Mouse (Mus musculus): ENCODE data around the gene Olfr1396.

The Olfr1396 gene

GRCm38 (mm10) chr11:49114774-49115173 is at the start of gene Olfr1396:
TSS of gene Olfr1396 (minus strand) at chr11:49114874.
- no peak for DNase-seq (ENCODE audit: extremely low spot score, low read depth, low spot score)

GRCm38 (mm10) chr11:49156821-49157814 is 42.4 kb upstream of the Olfr1396 start:
- DNase-seq (ENCODE audit: extremely low spot score, low read depth, low spot score), result no peak

- no peak for DNase-seq (ENCODE audit: extremely low spot score, low read depth, low spot score)
Observed at GRCm38 (mm10) chr11:49154077-49154476, 39.4 kb upstream of the Olfr1396 start, which contains the start of gene Olfr1394. TSS of gene Olfr1394 (plus strand) at chr11:49154377.

- DNase-seq (ENCODE audit: extremely low spot score, low read depth, low spot score), result no peak
Observed at GRCm38 (mm10) chr11:49141974-49142373, 27.3 kb upstream of the Olfr1396 start, which contains the start of gene Olfr1395. TSS of gene Olfr1395 (plus strand) at chr11:49142274.

DNA sequence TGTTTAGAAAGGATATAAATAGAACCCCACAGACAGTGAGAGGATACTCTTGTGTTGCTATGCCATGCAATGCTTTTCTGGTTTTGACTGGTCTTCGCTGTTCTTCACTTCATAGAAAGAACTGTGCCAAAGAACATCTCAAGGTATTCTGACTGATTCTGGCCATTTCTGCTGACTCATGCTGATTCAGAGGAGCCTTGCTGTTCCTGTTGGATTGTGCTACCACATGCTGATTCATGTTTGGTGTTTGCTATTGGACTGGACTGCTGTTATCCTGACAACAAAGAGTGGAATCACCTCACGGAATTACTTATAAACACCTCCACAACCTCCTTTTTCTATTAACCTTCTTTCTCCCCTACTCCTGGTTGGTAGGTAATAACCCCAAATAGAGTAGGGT is 9.5 kb upstream of the Olfr1396 start:
- DNase-seq (ENCODE audit: extremely low spot score, low read depth, low spot score), result no peak

- DNase-seq (ENCODE audit: extremely low spot score, low read depth, low spot score), result no peak
Observed at GRCm38 (mm10) chr11:49119635-49120034, 5.0 kb upstream of the Olfr1396 start.

DNA sequence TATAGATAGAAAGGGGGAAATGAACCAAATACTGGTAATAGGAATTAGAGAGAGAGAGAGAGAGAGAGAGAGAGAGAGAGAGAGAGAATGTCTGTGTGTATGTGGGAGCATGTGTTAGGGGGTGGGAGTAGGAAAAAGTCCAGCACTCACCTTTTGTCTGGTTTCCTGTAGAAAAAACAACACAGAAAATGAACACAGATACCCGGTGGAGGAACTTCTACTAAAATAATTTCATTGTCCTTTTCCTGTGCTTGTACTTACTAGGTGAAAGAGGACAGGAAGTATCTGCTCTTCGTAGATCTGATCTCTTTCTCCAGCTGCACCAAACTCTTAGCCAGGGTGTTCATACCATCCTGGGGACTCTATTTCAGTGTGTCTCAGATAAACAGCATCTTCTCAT is 516 bp downstream of the Olfr1396 start:
- no peak for DNase-seq (ENCODE audit: extremely low spot score, low read depth, low spot score)

GRCm38 (mm10) chr11:49112624-49113219 is 2.0 kb downstream of the Olfr1396 start:
- DNase-seq (ENCODE audit: extremely low spot score, low read depth, low spot score), result no peak

- no peak for DNase-seq (ENCODE audit: extremely low spot score, low read depth, low spot score)
Observed at GRCm38 (mm10) chr11:49111000-49111399, 3.7 kb downstream of the Olfr1396 start.

DNA sequence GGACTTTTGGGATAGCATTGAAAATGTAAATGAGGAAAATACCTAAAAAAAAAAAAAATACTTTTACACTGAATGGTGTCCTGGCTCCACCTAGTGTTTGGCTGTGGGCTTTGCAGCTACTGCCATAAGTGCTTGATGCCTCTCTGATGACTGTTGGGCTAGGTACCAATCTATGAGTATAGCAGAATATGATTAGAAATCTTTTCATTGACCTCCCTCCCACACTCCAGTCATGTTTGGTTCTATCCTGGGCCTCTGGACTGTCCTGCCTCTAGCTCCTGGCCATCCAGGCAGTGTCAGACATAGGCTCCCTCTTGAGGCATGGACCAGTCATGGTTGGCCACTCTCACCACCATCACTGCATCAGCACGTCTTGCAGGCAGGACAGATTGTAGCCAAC is 5.8 kb downstream of the Olfr1396 start:
- DNase-seq (ENCODE audit: extremely low spot score, low read depth, low spot score), result no peak

GRCm38 (mm10) chr11:49107650-49108537 is 6.8 kb downstream of the Olfr1396 start:
- DNase-seq (ENCODE audit: extremely low spot score, low read depth, low spot score), result no peak

GRCm38 (mm10) chr11:49105752-49106151 is 8.9 kb downstream of the Olfr1396 start:
- no peak for DNase-seq (ENCODE audit: extremely low spot score, low read depth, low spot score)

DNA sequence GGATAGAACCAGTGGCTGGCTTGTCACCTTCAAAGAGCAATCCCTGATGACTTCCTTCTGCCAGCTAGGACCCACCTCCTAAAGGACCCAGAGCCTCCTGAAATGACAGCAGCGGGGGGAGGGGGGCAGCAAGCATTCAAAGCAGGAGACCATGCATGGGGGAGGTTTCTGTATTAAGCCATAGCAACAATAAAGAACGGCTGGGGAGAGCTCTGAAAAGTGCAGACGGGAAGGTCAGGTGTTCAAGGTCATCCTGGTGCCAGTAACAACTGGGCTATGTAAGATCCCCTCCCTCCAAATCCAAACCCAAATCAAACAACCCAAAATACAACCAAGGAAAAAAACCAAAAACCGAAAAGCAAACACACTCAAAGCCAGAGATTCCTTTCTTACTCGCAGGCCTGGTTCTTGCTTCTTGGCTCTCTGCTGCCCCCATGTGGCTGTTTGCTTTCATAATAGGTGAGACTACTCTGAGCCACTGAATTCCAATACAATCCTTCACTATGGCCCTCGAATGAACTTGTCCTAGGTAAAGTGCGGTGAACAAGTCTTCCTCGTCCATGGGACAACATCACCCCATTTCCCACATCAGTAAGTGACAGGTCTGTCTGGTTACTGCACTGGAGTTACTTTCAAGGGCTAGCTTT is 11.5 kb downstream of the Olfr1396 start:
- peak; percentile 83 for DNase-seq (ENCODE audit: extremely low spot score, low read depth, low spot score)

DNA sequence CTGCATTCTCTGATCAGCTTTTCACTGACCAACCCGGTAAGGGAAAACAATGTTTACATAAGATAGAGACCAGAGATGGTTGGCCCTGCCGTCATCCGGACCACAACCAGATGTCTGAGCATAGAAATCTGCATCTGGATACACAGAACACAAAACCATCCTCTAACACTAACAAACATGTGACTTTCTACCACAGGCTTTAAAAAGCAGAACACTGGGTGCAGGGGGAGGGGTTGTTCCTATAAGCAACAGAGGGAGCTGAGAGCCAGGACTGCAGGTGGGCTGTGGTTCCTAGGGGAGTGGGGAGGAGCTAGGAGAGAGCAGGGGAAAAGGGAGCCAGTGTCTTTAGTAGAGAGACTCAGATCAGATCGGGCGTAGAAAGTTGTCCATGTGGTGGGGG is 13.2 kb downstream of the Olfr1396 start:
- DNase-seq (ENCODE audit: extremely low spot score, low read depth, low spot score), result no peak

GRCm38 (mm10) chr11:49100409-49100808 is 14.3 kb downstream of the Olfr1396 start:
- DNase-seq (ENCODE audit: extremely low spot score, low read depth, low spot score), result no peak

DNA sequence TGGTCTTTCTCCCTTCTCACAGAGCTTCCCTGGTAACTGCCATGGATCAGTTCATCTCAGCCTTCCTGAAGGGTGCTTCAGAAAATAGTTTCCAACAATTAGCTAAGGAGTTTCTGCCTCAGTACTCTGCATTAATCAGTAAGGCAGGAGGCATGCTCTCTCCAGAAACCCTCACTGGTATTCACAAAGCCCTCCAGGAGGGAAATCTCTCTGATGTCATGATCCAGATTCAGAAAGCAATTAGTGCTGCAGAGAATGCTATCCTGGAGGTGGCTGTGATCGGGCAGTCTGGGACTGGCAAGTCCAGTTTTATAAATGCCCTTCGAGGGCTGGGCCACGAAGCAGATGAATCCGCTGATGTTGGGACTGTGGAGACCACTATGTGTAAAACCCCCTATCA is 19.3 kb downstream of the Olfr1396 start:
- no peak for DNase-seq (ENCODE audit: extremely low spot score, low read depth, low spot score)

GRCm38 (mm10) chr11:49093861-49094660 is 20.6 kb downstream of the Olfr1396 start:
- DNase-seq (ENCODE audit: extremely low spot score, low read depth, low spot score), result no peak

- DNase-seq (ENCODE audit: extremely low spot score, low read depth, low spot score), result no peak
Observed at GRCm38 (mm10) chr11:49092786-49093185, 21.9 kb downstream of the Olfr1396 start.

GRCm38 (mm10) chr11:49092053-49092586 is 22.6 kb downstream of the Olfr1396 start:
- DNase-seq (ENCODE audit: extremely low spot score, low read depth, low spot score), result no peak

Measured in hindlimb bud, embryonic 11.5 days (tissue).